Mouse (Mus musculus): ENCODE measurements around the gene Ccdc66. TPM values are rescaled to one million over a fixed set of nuclear protein-coding genes. Genes with fewer than 3 reads are reported as not detected.

Ccdc66 gene
- 20.1 and 25.9 TPM in 2 replicates for polyA plus RNA-seq (2012; rRNA removed)

DNA sequence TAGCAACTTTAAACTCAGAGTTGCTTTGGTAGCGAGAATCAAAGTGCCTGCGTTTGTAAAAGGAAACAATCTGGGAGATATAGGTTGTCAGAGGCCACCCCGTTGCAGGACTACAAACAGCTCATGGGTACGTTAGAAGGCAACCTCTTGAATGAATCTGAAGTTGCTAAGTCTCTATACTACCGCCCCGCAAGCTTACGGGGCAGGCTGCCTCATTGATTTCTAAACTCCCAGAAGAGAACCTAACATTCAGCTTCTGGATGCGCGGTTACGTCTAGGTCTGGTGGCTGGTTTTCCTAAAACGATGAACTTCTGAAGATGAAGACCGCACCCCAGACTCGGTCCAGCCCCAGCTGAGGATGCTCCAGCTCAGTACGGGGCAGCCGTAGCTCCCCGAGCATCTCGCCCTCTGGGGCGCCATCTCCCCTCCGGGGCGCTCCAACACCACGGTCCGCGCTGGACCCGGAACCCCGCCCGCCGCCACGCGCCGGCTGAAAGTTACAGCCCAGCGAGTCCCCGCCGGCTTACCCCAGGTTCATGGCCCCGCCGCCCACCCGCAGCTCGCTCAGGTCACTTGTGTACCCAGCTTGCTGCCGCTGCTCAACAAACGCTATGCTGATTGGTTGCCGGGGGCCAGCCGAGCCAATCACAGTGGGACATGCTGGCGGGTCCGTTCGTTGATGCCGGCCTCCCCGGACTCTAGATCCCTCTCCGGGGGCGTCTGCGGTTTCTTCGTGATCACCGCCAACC, at the start of gene Ccdc66:
Gene Ccdc66 (minus strand): TSS at position 567 of the 750 bp plus-strand sequence.

Other genes with a start within 250 kb of the Ccdc66 start
- 18.3 and 30.1 TPM in 2 replicates for gene Fam208a, start 79.6 kb downstream of the Ccdc66 start, polyA plus RNA-seq (2012; rRNA removed)
- gene Erc2, start 114.0 kb upstream of the Ccdc66 start, polyA plus RNA-seq (2012; rRNA removed): 6.2 and 8.7 TPM in 2 replicates

Data from central nervous system, embryonic 11.5 days (tissue).